Mouse (Mus musculus) left cerebral cortex, postnatal 14 days (tissue): ENCODE results near the gene Msh4. TPM values are rescaled to one million over a fixed set of nuclear protein-coding genes. Genes with fewer than 3 reads are reported as not detected.

ENCODE experiments used
- DNase-seq, 2 experiments: peaks; one replicate each; pipeline ENCODE4 v3.0.0; 2021 to 2022; ENCODE audit warnings: low spot score in 2 of 2, mixed read lengths in 1 of 2
- intact Hi-C: fragments of 180-260 bp; cut with DNase I; formaldehyde crosslinking; loops from one replicate; pipeline ENCODE4 v1.15.1; 2025
- long read RNA-seq, 2 experiments: library from polyadenylated mRNA; stranded (forward); transcript quantifications; one replicate each; pipeline ENCODE4 v2.0.0; 2021
- total RNA-seq, 2 experiments: library from RNA; stranded (reverse); gene quantifications; 2 replicates each; pipeline ENCODE4 v1.2.3; 2021

Msh4 gene
- total RNA-seq = under 1 TPM; 0.22 to 0.30 TPM
- long read RNA-seq, experiment 1 = 0 reads
- long read RNA-seq, experiment 2 = 0 reads

GRCm38 (mm10) chr3:153906136-153906871 is at the start of gene Msh4:
Gene Msh4, minus strand, starts transcription at chr3:153906138.
- intact Hi-C loops = no loop called here
- DNase-seq = no peak

GRCm38 (mm10) chr3:153948176-153948575 is 42.2 kb upstream of the Msh4 start:
- DNase-seq = no peak
- intact Hi-C loops = no loop called here

- no peak for DNase-seq
- intact Hi-C loops = no loop called here
Observed at GRCm38 (mm10) chr3:153947271-153947670, 41.3 kb upstream of the Msh4 start.

GRCm38 (mm10) chr3:153944335-153944990 is 38.5 kb upstream of the Msh4 start, which contains the start of gene Acadm:
Gene Acadm, minus strand, starts transcription at chr3:153944632.
- intact Hi-C loops = no loop called here
- peak; percentile 88 to 90 for DNase-seq

GRCm38 (mm10) chr3:153943901-153944334 is 38.0 kb upstream of the Msh4 start:
- intact Hi-C loops = no loop called here
- peak; percentile 22 to 24 for DNase-seq

GRCm38 (mm10) chr3:153943003-153943640 is 37.2 kb upstream of the Msh4 start:
- no peak for DNase-seq
- intact Hi-C loops = no loop called here

GRCm38 (mm10) chr3:153941613-153942012 is 35.7 kb upstream of the Msh4 start:
- intact Hi-C loops = no loop called here
- no peak for DNase-seq

- no peak for DNase-seq
- intact Hi-C loops = no loop called here
Observed at GRCm38 (mm10) chr3:153940486-153940885, 34.5 kb upstream of the Msh4 start.

GRCm38 (mm10) chr3:153940021-153940420 is 34.1 kb upstream of the Msh4 start:
- intact Hi-C loops = no loop called here
- DNase-seq = no peak

- intact Hi-C loops = no loop called here
- DNase-seq = no peak
Observed at GRCm38 (mm10) chr3:153937116-153937810, 31.3 kb upstream of the Msh4 start.

GRCm38 (mm10) chr3:153935878-153936277 is 29.9 kb upstream of the Msh4 start:
- no peak for DNase-seq
- intact Hi-C loops = no loop called here

- intact Hi-C loops = no loop called here
- no peak for DNase-seq
Observed at GRCm38 (mm10) chr3:153932461-153932860, 26.5 kb upstream of the Msh4 start.

- DNase-seq = no peak
- intact Hi-C loops = no loop called here
Observed at GRCm38 (mm10) chr3:153929526-153929925, 23.6 kb upstream of the Msh4 start.

- no peak for DNase-seq
- intact Hi-C loops = no loop called here
Observed at GRCm38 (mm10) chr3:153926333-153926732, 20.4 kb upstream of the Msh4 start.

- intact Hi-C loops = no loop called here
- DNase-seq = no peak
Observed at GRCm38 (mm10) chr3:153921147-153921910, 15.4 kb upstream of the Msh4 start.

- DNase-seq = no peak
- intact Hi-C loops = no loop called here
Observed at GRCm38 (mm10) chr3:153917200-153917599, 11.3 kb upstream of the Msh4 start.

GRCm38 (mm10) chr3:153913510-153914243 is 7.7 kb upstream of the Msh4 start:
- no peak for DNase-seq
- intact Hi-C loops = no loop called here
